Mouse (Mus musculus) cerebellum, adult 2 months (tissue): ENCODE data around the gene Wdfy3.

ENCODE experiments used
- CTCF ChIP-seq: fragments of 200-500 bp; IDR thresholded peaks from 2 replicates; pipeline ENCODE4 v1.5.1; 2011; ENCODE audit warnings: low read depth, mild to moderate bottlenecking, control low read depth, low read length, moderate library complexity, borderline replicate concordance; ENCODE audit not compliant: insufficient read depth
- POLR2A ChIP-seq: fragments of 200-500 bp; IDR thresholded peaks from 2 replicates; pipeline ENCODE4 v1.6.1; 2011; ENCODE audit warnings: low read length, control low read depth, borderline replicate concordance; ENCODE audit not compliant: insufficient read depth

GRCm38 (mm10) chr5:101852116-101852680, 217.5 kb downstream of the Wdfy3 start:
- TF ChIP-seq CTCF (no peak), POLR2A (no peak)
